Mouse (Mus musculus) 3T3-L1 (cell line): ENCODE data around the gene Phyh.

Source experiments
- DNase-seq: peaks from one replicate; pipeline ENCODE4 v3.0.0-alpha.2; 2015; ENCODE audit warnings: low read depth, low spot score

The Phyh gene

DNA sequence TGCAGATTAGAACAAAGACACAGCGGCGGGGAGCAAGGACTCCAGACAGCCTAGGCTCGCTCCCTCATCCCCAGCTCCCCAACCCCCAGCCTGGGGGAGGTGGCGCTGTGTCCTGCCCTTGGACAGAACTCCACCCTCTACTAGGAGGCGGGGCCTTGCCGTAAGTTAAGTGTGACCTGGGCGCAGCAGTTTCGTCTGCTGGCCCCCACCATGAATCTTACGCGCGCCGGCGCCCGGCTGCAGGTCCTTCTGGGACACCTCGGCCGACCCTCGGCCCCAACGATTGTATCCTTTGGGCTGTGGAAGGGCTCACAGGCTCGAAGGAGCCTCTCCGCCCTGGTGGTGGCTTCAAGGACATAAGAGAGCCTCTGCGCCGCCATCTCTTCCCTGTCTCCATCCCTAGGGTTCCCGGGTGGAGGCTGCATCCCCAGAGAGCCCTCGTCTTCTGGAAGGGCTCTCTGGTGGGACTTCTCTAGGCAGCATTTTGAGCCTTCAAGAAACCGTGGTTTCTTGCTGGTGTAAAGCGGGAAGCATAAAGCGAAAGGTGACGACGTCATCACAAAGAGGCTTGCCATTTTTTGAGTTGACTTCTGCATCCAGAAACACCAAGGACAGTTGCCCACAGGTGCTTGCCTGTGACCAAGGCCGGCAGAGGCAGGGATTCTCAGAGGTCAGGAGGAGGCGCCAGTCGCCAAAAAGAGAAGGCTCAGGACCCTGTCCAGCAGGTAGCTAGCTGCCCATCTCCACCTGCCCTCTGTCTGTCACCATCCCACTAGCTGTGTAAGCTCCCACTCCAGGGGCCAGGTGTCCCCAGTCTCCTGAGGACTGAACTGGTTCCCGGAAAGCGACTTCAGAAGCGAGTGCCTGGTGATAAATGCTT is at the start of gene Phyh:
Gene Phyh, plus strand, starts transcription at position 160 of the 880 bp plus-strand sequence.
- peak; percentile 71 for DNase-seq

- DNase-seq = no peak
These were observed 46.1 kb upstream of the Phyh start for GRCm38 (mm10) chr2:4872740-4873139.

GRCm38 (mm10) chr2:4873331-4873730 is 45.5 kb upstream of the Phyh start:
- DNase-seq = no peak

DNA sequence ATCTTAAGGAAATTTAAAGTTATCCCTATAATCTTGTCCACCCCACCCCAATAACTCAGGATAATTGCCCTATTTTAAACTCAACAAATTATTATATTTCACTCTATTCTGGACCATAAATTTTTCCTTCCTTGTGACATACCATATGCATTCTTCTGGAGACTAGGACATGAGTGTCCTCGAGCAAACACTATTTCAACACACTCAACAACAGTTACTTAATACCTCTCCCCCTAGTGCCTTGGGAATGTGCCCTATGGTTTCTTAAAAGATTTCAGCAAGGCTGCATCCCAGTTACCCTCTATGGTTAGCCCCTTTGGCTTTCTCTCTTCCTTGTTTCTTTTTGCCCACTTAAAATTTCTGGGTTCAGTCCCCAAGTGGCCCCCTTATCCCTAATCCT is 43.7 kb upstream of the Phyh start:
- DNase-seq = no peak

GRCm38 (mm10) chr2:4876131-4876530 is 42.7 kb upstream of the Phyh start:
- DNase-seq = peak; percentile 21

- DNase-seq = peak; percentile 65
These were observed 38.0 kb upstream of the Phyh start for GRCm38 (mm10) chr2:4880737-4881349.

DNA sequence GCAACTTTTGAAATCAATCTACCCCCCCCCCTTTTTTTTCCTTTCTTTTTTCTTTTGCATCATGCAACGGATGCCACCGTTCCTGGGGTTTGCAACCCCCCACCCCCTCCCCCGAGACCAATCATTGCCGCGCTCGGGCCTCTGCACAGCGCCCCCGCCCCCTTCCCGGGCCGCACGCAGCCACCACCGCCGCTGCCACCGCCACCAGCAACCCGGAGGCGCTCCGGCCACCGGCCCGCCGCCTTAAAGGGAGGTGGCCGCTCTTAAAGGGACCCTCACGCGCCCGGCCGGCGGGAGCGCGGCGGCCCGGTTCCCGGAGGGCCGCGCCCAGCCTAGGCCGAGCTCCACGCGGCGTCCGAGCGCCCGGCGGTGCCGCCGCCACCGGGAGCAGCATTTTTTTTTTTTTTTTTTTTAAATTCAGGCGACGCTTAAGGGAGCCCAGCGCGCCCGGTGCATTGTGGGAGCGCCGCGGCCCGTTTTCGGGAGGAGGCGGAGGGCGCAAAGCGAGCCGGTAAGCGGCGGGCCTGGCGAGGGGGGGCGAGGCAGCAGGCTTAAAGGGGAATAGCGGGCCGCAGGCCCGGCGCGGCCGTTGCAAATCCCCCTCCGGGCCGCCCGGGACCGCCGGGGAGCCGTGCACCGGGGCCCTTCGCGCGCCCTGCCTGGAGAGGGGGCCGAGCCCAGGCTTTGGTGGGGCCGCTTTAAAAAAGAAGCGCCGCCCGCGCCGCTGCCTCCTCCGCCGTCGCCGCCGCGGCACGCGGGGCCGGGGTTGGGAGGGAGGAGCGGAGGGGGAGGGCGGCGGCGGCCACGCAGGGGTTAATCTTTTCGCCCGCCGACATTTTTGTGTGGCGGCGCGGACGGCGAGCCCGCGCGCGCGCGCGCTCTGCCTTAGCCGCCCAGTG is 37.2 kb upstream of the Phyh start, which contains the start of gene Sephs1:
Gene Sephs1, plus strand, starts transcription at position 215 of the 899 bp plus-strand sequence.
- peak; percentile 53 for DNase-seq

- DNase-seq = peak; percentile 43
These were observed 36.5 kb upstream of the Phyh start for GRCm38 (mm10) chr2:4882249-4882791.

GRCm38 (mm10) chr2:4883009-4883704 is 35.7 kb upstream of the Phyh start:
- DNase-seq = peak; percentile 36

DNA sequence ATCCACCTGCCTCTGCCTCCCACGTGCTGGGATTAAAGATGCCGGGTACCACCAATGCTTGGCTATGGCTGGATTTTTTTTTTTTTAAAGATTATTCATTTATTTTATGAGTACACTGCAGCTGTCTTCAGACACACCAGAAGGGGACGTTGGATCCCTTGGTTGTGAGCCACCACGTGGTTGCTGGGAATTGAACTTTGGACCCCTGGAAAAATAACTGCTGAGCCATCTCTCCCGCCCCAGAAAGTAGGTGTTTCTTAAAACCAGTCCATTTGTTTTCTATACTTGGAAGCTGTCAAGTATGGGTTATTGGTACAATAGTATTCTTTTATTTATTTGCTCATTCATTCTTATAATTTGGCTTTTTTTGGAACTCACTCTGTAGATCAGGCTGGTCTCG is 31.9 kb upstream of the Phyh start:
- DNase-seq = no peak

DNA sequence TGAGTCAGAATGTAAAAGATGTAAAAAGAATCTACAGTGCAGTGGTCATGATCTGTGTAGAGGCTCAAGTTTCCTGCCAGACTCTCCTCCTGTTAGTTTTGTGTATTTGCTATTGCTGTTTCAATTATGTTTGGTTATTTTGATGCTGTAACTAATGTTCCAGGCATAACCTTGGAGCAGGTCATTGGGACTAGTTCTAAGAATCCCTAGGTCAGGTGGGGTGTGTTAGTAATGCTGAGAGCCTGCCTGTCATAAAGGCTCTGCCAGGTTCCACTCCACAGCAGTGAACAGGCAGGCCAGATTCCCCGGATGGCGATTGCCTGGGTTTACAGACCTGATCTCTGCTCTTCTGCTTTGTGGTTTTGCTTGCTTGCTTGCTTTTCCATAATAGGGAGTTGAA is 23.2 kb upstream of the Phyh start:
- DNase-seq = no peak

GRCm38 (mm10) chr2:4896970-4897369 is 21.8 kb upstream of the Phyh start:
- DNase-seq = peak; percentile 22

GRCm38 (mm10) chr2:4900624-4901023 is 18.2 kb upstream of the Phyh start:
- no peak for DNase-seq

DNA sequence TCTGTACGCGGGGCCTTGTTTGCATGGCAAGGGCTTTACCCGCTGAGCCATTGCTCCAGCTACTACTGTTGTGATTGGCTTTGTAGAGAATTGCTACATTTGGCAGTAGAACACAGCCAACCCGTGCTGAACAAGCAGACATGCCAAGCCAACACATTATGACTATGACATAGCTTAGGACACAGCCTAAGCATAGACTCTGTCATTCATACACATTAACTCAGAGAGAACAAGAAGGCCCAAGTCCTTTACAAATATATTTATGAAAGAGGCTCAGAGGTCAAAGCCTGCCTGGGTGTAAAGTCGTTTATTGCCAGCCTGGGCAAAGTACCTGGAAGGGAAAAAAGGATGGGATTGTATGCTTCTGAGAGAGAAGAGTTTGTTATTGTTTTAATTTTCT is 16.5 kb upstream of the Phyh start:
- DNase-seq = no peak

GRCm38 (mm10) chr2:4907120-4907519 is 11.7 kb upstream of the Phyh start:
- DNase-seq = no peak

GRCm38 (mm10) chr2:4907916-4908315 is 10.9 kb upstream of the Phyh start:
- no peak for DNase-seq

GRCm38 (mm10) chr2:4908771-4909315 is 10.0 kb upstream of the Phyh start:
- no peak for DNase-seq

DNA sequence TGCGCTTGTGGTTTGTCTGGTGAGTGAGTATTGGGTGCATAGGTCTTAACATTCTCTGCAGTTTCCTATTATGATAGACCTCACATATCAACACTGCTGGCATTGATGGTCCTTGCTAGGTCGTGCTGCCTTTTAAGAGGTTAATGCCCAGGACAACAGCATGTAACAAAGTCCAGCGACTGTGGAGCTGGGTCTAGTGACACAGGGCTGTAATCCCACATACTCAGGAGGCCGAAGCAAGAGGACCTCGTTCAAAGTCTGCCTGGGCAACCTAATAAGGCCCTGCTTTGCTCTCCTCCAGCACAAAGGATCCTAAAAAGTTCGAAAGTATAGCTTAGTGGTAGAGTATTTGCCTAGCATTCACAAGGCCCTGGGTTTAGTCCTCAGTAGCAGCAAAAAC is 8.9 kb upstream of the Phyh start:
- DNase-seq = no peak

GRCm38 (mm10) chr2:4910521-4910920 is 8.3 kb upstream of the Phyh start:
- DNase-seq = no peak

- no peak for DNase-seq
These were observed 4.9 kb upstream of the Phyh start for GRCm38 (mm10) chr2:4913949-4914348.

GRCm38 (mm10) chr2:4916037-4916436 is 2.8 kb upstream of the Phyh start:
- no peak for DNase-seq
